Mouse (Mus musculus) hindbrain, embryonic 13.5 days (tissue): ENCODE data around the gene Tnpo1. TPM values are rescaled to one million over a fixed set of nuclear protein-coding genes. Genes with fewer than 3 reads are reported as not detected.

ENCODE experiments used
- ATAC-seq: fragments of 200-750 bp; cut with Nextera tagmentation; 2 replicates; pipeline ENCODE4 v1.8.0; 2017; ENCODE audit warnings: moderate TSS enrichment; ENCODE audit not compliant: low FRiP score
- H3K27ac ChIP-seq: fragments of 300-500 bp; sonication (generic); 2 replicates; pipeline ENCODE4 v1.5.1; 2015; ENCODE audit warnings: inconsistent platforms, mild to moderate bottlenecking, moderate library complexity
- H3K27me3 ChIP-seq: fragments of 300-500 bp; sonication (generic); 2 replicates; pipeline ENCODE4 v1.6.1; 2015; ENCODE audit warnings: mild to moderate bottlenecking, inconsistent platforms
- H3K36me3 ChIP-seq: fragments of 300-500 bp; sonication (generic); 2 replicates; pipeline ENCODE4 v1.6.1; 2015; ENCODE audit warnings: mild to moderate bottlenecking, inconsistent platforms
- H3K4me1 ChIP-seq: fragments of 300-500 bp; sonication (generic); replicated peaks from 2 replicates; pipeline ENCODE4 v1.6.1; 2015; ENCODE audit warnings: inconsistent platforms
- H3K4me2 ChIP-seq: fragments of 300-500 bp; sonication (generic); 2 replicates; pipeline ENCODE4 v1.6.1; 2015; ENCODE audit warnings: inconsistent platforms, mild to moderate bottlenecking, moderate library complexity
- H3K4me3 ChIP-seq: fragments of 300-500 bp; sonication (generic); 2 replicates; pipeline ENCODE4 v1.5.1; 2015; ENCODE audit warnings: mild to moderate bottlenecking, inconsistent platforms
- H3K9ac ChIP-seq: fragments of 300-500 bp; sonication (generic); 2 replicates; pipeline ENCODE4 v1.6.1; 2015; ENCODE audit warnings: mild to moderate bottlenecking, inconsistent platforms
- H3K9me3 ChIP-seq: fragments of 300-500 bp; sonication (generic); 2 replicates; pipeline ENCODE4 v1.6.1; 2016; ENCODE audit warnings: inconsistent platforms
- WGBS: fragments of 180-500 bp; shearing (Covaris S2); methylation state at CpG from one replicate; pipeline ENCODE4 v1.1.7; 2015; 5-methylcytosine and 5-hydroxymethylcytosine counted together
- polyA plus RNA-seq: library from polyadenylated mRNA; unstranded; fragments of >200 nt; fragmentation: Nextera tagmentation; extraction: Ambion mirVana; gene quantifications from 2 replicates; pipeline ENCODE4 v1.2.1, GENCODE M21; 2015

Tnpo1 gene
- polyA plus RNA-seq, 1 experiment from 2014 or later = 59.5 TPM

DNA sequence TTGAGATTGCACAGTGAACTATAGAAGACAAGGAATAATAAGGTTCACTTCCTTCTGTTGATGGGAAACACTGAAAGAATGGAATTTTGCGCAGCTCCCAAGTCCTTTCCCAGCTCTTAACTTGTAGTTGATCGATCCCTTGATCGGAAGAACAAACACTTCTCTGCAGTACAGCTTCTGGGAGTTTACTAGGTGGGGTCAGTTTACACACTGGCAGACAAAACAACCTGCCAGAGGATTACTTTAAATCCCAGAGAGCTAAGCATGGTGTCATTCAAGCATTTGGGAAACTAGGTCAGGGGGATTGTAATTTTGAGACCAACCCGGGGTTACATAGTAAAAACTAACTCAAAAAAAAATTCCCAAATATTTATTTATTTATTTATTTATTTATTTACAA lies 22.0 kb upstream of the Tnpo1 start:
- no peaks in the 10 kb centered on the region for H3K36me3 ChIP-seq
- no peak for ATAC-seq
- no peaks in the 10 kb centered on the region for H3K4me1 ChIP-seq
- no peak overlapping the region for H3K4me3 ChIP-seq
- H3K9ac ChIP-seq = no peak overlapping the region
- no peak overlapping the region for H3K4me2 ChIP-seq
- WGBS = 73% methylated on average over 4 of the region's 4 CpGs
- H3K27ac ChIP-seq = no peak overlapping the region
- H3K9me3 ChIP-seq = no peaks in the 10 kb centered on the region
- H3K27me3 ChIP-seq = no peaks in the 10 kb centered on the region

DNA sequence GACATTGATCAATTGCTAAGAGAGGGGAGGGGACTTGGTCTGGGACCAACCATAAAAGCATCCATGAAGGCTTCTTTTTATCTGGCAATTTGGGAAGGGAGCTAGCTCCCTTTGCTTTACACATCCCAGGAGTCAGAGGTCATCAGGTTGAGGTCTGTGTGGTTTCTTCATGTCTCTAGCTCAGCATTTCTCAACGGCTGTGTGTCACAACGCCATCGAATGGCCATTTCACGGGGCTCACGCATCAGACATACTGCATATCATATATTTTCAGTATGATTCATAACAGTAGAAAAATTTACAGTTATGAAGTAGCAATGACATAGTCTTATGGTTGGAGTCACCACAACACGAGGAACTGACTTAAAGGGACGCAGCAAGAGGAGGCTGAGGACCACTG lies 20.2 kb upstream of the Tnpo1 start:
- WGBS = 84% methylated on average over 7 of the region's 7 CpGs

GRCm38 (mm10) chr13:98945908-98946307 lies 19.7 kb upstream of the Tnpo1 start:
- Histone ChIP-seq H3K9me3 (no peaks in the 10 kb centered on the region), H3K4me3 (no peak overlapping the region), H3K27me3 (no peaks in the 10 kb centered on the region), H3K9ac (no peak overlapping the region), H3K27ac (no peak overlapping the region), H3K36me3 (no peaks in the 10 kb centered on the region), H3K4me2 (no peak overlapping the region), H3K4me1 (no peaks in the 10 kb centered on the region)
- ATAC-seq = no peak
- WGBS = 24% methylated on average over 3 of the region's 3 CpGs

More for the DNA sequence above, 20.2 kb upstream of the Tnpo1 start:
- H3K9me3 ChIP-seq = no peaks in the 10 kb centered on the region
- no peaks in the 10 kb centered on the region for H3K27me3 ChIP-seq
- H3K9ac ChIP-seq = no peak overlapping the region
- H3K4me3 ChIP-seq = no peak overlapping the region
- no peak for ATAC-seq
- H3K4me1 ChIP-seq = no peaks in the 10 kb centered on the region
- no peak overlapping the region for H3K27ac ChIP-seq
- no peak overlapping the region for H3K4me2 ChIP-seq
- H3K36me3 ChIP-seq = no peaks in the 10 kb centered on the region

GRCm38 (mm10) chr13:98945381-98945780 lies 19.2 kb upstream of the Tnpo1 start:
- WGBS = 88% methylated on average over 4 of the region's 4 CpGs
- H3K4me1 ChIP-seq = no peaks in the 10 kb centered on the region
- no peak overlapping the region for H3K9ac ChIP-seq
- H3K36me3 ChIP-seq = no peaks in the 10 kb centered on the region
- no peak overlapping the region for H3K4me2 ChIP-seq
- H3K27ac ChIP-seq = no peak overlapping the region
- ATAC-seq = no peak
- no peaks in the 10 kb centered on the region for H3K27me3 ChIP-seq
- H3K4me3 ChIP-seq = no peak overlapping the region
- no peaks in the 10 kb centered on the region for H3K9me3 ChIP-seq

- no peak overlapping the region for H3K4me2 ChIP-seq
- no peaks in the 10 kb centered on the region for H3K27me3 ChIP-seq
- ATAC-seq = no peak
- no peaks in the 10 kb centered on the region for H3K36me3 ChIP-seq
- no peak overlapping the region for H3K27ac ChIP-seq
- H3K9me3 ChIP-seq = no peaks in the 10 kb centered on the region
- no peak overlapping the region for H3K9ac ChIP-seq
- WGBS = 83% methylated on average over 7 of the region's 7 CpGs
- H3K4me3 ChIP-seq = no peak overlapping the region
- no peaks in the 10 kb centered on the region for H3K4me1 ChIP-seq
Measured at GRCm38 (mm10) chr13:98944620-98945081, 18.5 kb upstream of the Tnpo1 start.

DNA sequence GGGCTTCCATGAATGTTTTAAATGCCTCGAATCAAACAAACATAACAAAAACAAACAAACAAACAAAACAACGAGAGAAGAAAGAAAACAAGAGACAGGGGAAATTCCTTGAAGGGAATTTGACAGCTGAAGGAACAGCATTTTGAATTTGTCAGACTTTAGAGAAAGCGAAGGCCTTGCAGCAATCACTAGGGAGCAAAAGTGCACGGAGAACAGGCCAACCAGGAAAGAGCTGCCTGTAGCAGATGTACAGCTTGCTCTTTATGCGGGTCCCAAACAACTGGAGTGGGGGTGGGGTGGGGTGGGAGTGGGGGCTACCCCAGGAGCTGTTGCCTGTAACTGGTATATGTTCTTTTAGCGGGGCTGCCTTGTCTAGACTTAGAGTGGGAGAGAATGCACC lies 16.2 kb upstream of the Tnpo1 start:
- Histone ChIP-seq H3K4me2 (no peak overlapping the region), H3K4me3 (no peak overlapping the region), H3K4me1 (no peaks in the 10 kb centered on the region), H3K9me3 (no peaks in the 10 kb centered on the region), H3K9ac (no peak overlapping the region), H3K27ac (no peak overlapping the region), H3K27me3 (no peaks in the 10 kb centered on the region), H3K36me3 (no peaks in the 10 kb centered on the region)
- WGBS = 61% methylated on average over 6 of the region's 6 CpGs
- ATAC-seq = no peak

DNA sequence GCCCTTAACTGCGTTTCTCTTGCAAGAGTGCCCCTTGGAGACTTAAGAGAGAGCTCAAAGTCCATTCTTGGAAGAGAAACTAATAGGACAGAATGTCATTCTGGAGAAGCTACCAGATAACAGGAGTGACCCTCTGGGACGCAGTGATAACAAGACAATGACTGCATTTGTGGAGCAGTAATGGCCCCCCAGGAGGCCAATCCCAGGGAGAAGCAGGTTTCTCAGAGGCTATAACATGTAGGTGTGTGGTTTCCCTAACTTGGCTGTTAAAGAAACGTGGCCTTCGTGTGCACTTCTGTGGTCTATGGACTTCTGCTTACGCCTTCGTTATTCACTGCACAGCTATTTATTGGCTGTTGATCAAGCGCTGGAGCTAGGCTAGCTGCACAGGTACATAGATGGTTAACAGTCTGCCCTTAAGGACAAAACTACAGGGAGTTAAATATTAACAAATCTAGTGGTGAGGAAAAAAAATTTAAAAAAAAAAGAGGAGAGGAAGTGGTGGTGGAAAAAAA lies 15.7 kb upstream of the Tnpo1 start:
- no peak for ATAC-seq
- no peaks in the 10 kb centered on the region for H3K36me3 ChIP-seq
- H3K4me1 ChIP-seq = no peaks in the 10 kb centered on the region
- no peaks in the 10 kb centered on the region for H3K27me3 ChIP-seq
- H3K27ac ChIP-seq = no peak overlapping the region
- H3K4me3 ChIP-seq = no peak overlapping the region
- H3K9ac ChIP-seq = no peak overlapping the region
- H3K9me3 ChIP-seq = no peaks in the 10 kb centered on the region
- WGBS = 78% methylated on average over 7 of the region's 7 CpGs
- no peak overlapping the region for H3K4me2 ChIP-seq

GRCm38 (mm10) chr13:98937108-98937507 lies 10.9 kb upstream of the Tnpo1 start:
- Histone ChIP-seq H3K27ac (no peak overlapping the region), H3K4me2 (no peak overlapping the region), H3K27me3 (no peaks in the 10 kb centered on the region), H3K9me3 (no peaks in the 10 kb centered on the region), H3K36me3 (no peaks in the 10 kb centered on the region), H3K9ac (no peak overlapping the region), H3K4me3 (no peak overlapping the region), H3K4me1 (no peaks in the 10 kb centered on the region)
- 90% methylated on average over 6 of the region's 6 CpGs for WGBS
- ATAC-seq = no peak

DNA sequence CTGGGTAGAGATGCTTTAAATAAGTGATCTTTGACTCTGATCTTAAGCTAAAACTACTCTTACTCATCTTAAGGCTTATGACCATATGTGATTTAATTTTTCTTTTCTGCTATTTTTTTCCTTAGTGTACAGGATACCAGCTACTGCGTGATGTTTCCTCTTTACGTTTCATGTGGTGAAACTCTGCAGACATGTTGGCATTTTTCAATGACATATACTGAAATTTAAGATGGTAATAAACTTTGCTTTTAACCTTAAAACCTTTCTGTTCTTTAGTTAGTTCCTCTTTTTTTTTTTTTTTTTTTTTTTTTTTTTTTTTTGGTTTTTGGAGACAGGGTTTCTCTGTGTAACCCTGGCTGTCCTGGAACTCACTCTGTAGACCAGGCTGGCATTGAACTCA lies 2.7 kb upstream of the Tnpo1 start:
- no peak overlapping the region for H3K4me2 ChIP-seq
- H3K9me3 ChIP-seq = no peaks in the 10 kb centered on the region
- H3K4me3 ChIP-seq = no peak overlapping the region
- WGBS = 100% methylated on average over 2 of the region's 2 CpGs
- ATAC-seq = no peak
- H3K27me3 ChIP-seq = no peaks in the 10 kb centered on the region
- peaks cover 8% of the 10 kb centered on the region for H3K4me1 ChIP-seq
- no peak overlapping the region for H3K27ac ChIP-seq
- H3K36me3 ChIP-seq = no peaks in the 10 kb centered on the region
- no peak overlapping the region for H3K9ac ChIP-seq

DNA sequence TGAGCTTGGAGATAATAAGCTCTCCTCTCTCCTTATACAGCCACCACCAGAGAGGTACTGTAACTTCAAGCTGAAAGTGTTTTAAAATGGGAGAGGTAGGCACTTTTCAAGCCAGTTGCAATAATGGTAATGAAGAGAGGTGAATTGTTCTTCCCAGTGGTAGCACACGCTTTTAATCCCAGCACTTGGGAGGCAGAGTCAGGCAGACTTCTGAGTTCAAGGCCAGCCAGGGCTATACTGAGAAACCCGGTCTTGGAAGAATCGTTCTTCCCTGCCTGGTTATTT lies 716 bp upstream of the Tnpo1 start:
- ATAC-seq = no peak
- 79% methylated on average over 3 of the region's 3 CpGs for WGBS

DNA sequence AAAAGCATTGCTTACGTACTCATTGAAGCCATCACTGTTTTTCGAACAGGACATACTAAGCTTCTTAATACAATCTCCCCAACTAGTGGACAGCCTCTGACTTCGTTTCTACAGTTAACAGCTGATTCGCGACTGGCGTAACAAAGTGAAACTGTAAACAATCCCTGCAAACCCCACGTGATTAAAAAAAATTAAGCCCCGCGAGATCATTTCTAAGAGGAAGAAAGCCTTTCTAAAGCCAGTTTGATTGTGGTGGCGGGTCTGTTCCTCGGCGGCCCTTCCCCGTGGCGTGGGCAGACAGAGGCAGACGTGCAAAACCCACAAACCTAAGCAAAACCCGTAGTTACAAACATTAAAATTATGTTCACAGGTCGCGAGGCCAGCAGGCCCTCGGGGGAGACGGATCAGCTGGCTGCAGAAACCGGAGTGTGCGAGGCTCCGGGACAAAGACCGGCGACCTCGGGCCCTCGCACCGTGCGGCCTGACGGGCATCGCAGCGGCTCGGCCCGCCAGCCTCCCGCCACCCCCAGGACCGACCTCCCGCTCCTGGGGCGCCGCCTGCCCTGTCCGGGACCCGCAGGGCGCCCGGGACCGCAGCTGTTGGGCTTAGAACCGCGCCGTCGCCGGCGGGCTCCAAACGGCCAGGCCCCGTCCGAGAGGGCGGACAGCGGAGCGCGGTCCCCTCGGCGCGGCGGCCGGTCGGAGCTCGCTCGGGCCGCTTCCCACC lies 535 bp downstream of the Tnpo1 start:
- no peaks in the 10 kb centered on the region for H3K27me3 ChIP-seq
- H3K4me2 ChIP-seq = peak overlapping the region; percentile 87
- peaks cover 17% of the 10 kb centered on the region for H3K36me3 ChIP-seq
- under 1% methylated on average over 46 of the region's 66 CpGs for WGBS
- peak overlapping the region; percentile 99 for H3K27ac ChIP-seq
- H3K4me1 ChIP-seq = peaks cover 37% of the 10 kb centered on the region
- H3K4me3 ChIP-seq = peak overlapping the region; percentile 98
- H3K9me3 ChIP-seq = no peaks in the 10 kb centered on the region
- H3K9ac ChIP-seq = peak overlapping the region; percentile 100
- ATAC-seq = peak; percentile 78

More for the DNA sequence above, 716 bp upstream of the Tnpo1 start:
- no peaks in the 10 kb centered on the region for H3K9me3 ChIP-seq
- H3K36me3 ChIP-seq = peaks cover 9% of the 10 kb centered on the region
- H3K4me1 ChIP-seq = peaks cover 26% of the 10 kb centered on the region
- H3K4me3 ChIP-seq = peak overlapping the region; percentile 98
- H3K9ac ChIP-seq = peak overlapping the region; percentile 100; the same call in 1 of the 2 replicates
- H3K27ac ChIP-seq = peak overlapping the region; percentile 99
- peak overlapping the region; percentile 66 for H3K4me2 ChIP-seq
- H3K27me3 ChIP-seq = no peaks in the 10 kb centered on the region

GRCm38 (mm10) chr13:98924897-98925485 lies 1.2 kb downstream of the Tnpo1 start:
- ATAC-seq = no peak
- H3K36me3 ChIP-seq = peaks cover 17% of the 10 kb centered on the region
- peaks cover 41% of the 10 kb centered on the region for H3K4me1 ChIP-seq
- H3K4me2 ChIP-seq = peak overlapping the region; percentile 87
- WGBS = 14% methylated on average over 11 of the region's 11 CpGs
- H3K27ac ChIP-seq = peak overlapping the region; percentile 99
- H3K27me3 ChIP-seq = no peaks in the 10 kb centered on the region
- H3K9me3 ChIP-seq = no peaks in the 10 kb centered on the region
- H3K9ac ChIP-seq = peak overlapping the region; percentile 100
- H3K4me3 ChIP-seq = peak overlapping the region; percentile 98

GRCm38 (mm10) chr13:98922806-98923205 lies 3.4 kb downstream of the Tnpo1 start:
- peaks cover 55% of the 10 kb centered on the region for H3K4me1 ChIP-seq

More at GRCm38 (mm10) chr13:98922806-98923205, 3.4 kb downstream of the Tnpo1 start:
- peak overlapping the region; percentile 13; the same call in 1 of the 2 replicates for H3K4me2 ChIP-seq
- no peak overlapping the region for H3K9ac ChIP-seq
- H3K27me3 ChIP-seq = no peaks in the 10 kb centered on the region
- H3K4me3 ChIP-seq = no peak overlapping the region
- 93% methylated on average over 3 of the region's 3 CpGs for WGBS
- 0 out of 2 replicates have a peak overlapping the region, but pooled peaks have one; percentile 4 for H3K27ac ChIP-seq
- peaks cover 17% of the 10 kb centered on the region for H3K36me3 ChIP-seq
- ATAC-seq = no peak
- no peaks in the 10 kb centered on the region for H3K9me3 ChIP-seq
